Mouse (Mus musculus): ENCODE measurements around the gene Gbx1. TPM values are rescaled to one million over a fixed set of nuclear protein-coding genes. Genes with fewer than 3 reads are reported as not detected.

The Gbx1 gene
- polyA plus RNA-seq, 1 experiment from 2014 or later: not detected

- Histone ChIP-seq H3K4me3 (replicated peaks) (no peak overlapping the region), H3K27ac (replicated peaks) (no peak overlapping the region), H3K27me3 (peaks cover 84% of the 10 kb centered on the region), H3K9ac (no peak overlapping the region), H3K4me2 (replicated peaks) (no peak overlapping the region), H3K36me3 (no peaks in the 10 kb centered on the region), H3K9me3 (replicated peaks) (no peaks in the 10 kb centered on the region), H3K4me1 (peaks cover 15% of the 10 kb centered on the region)
- no peak for ATAC-seq (ENCODE audit: insufficient number of reproducible peaks, low FRiP score, low TSS enrichment, low read depth)
- WGBS: 40% methylated on average over 8 of the region's 8 CpGs
These were observed 3.2 kb downstream of the Gbx1 start for GRCm38 (mm10) chr5:24523806-24524205.

- H3K4me1 ChIP-seq: peaks cover 6% of the 10 kb centered on the region
- H3K27ac ChIP-seq (replicated peaks): no peak overlapping the region
- H3K4me3 ChIP-seq (replicated peaks): no peak overlapping the region
- WGBS: 62% methylated on average over 8 of the region's 8 CpGs
- no peak for ATAC-seq (ENCODE audit: insufficient number of reproducible peaks, low FRiP score, low TSS enrichment, low read depth)
- H3K9ac ChIP-seq: no peak overlapping the region
- no peaks in the 10 kb centered on the region for H3K36me3 ChIP-seq
- peaks cover 69% of the 10 kb centered on the region for H3K27me3 ChIP-seq
- no peaks in the 10 kb centered on the region for H3K9me3 ChIP-seq (replicated peaks)
- H3K4me2 ChIP-seq (replicated peaks): no peak overlapping the region
These were observed 5.6 kb downstream of the Gbx1 start for GRCm38 (mm10) chr5:24521366-24521765.

DNA sequence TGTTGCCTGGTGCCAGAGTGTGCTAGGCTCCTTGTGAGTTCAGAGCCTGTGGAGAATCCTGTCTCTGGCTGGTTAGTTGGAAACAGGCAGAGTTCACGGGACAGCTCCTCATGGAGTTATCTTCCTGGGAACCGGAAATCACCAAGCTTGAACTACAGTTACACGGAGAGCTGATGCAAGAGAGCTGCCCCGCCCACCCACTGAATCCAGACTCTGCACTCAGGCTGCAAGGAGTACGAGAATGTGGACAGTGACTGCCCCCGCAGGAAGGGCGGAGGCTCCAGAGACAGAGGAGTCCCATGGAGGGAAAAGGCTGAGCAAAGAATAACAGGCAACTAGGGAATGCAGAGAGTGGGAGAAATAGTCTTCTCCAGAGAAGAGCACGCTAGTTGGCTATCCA, 14.7 kb downstream of the Gbx1 start:
- H3K4me1 ChIP-seq: no peaks in the 10 kb centered on the region
- H3K9me3 ChIP-seq (replicated peaks): no peaks in the 10 kb centered on the region
- no peaks in the 10 kb centered on the region for H3K36me3 ChIP-seq
- no peak for ATAC-seq (ENCODE audit: insufficient number of reproducible peaks, low FRiP score, low TSS enrichment, low read depth)
- no peak overlapping the region for H3K4me3 ChIP-seq (replicated peaks)
- 36% methylated on average over 8 of the region's 8 CpGs for WGBS
- H3K27ac ChIP-seq (replicated peaks): no peak overlapping the region
- no peak overlapping the region for H3K4me2 ChIP-seq (replicated peaks)
- H3K27me3 ChIP-seq: peaks cover 5% of the 10 kb centered on the region
- H3K9ac ChIP-seq: no peak overlapping the region

DNA sequence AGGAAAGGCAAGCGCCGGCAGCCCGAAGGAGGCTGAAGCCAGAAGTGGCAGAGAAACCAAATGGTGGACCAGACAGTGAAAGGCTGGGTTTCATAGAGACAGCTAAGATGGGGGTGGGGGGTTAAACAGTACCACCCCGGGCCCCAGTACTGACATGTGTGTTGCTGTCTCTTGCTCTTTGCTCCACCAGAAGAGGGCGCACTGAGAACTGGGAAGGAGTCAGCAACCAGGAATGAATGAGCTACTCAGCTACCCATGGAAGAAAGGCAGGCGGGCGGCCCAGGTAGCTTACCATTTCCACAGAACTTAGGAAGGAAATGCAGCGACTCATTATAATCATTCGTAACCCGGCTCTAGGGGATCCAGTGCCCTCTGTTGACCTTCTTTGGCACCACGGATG, 16.4 kb downstream of the Gbx1 start:
- H3K9ac ChIP-seq: no peak overlapping the region
- WGBS: 45% methylated on average over 11 of the region's 11 CpGs
- no peak overlapping the region for H3K4me2 ChIP-seq (replicated peaks)
- ATAC-seq (ENCODE audit: insufficient number of reproducible peaks, low FRiP score, low TSS enrichment, low read depth): no peak
- no peak overlapping the region for H3K4me3 ChIP-seq (replicated peaks)
- H3K27me3 ChIP-seq: no peaks in the 10 kb centered on the region
- H3K27ac ChIP-seq (replicated peaks): no peak overlapping the region
- no peaks in the 10 kb centered on the region for H3K36me3 ChIP-seq
- H3K4me1 ChIP-seq: no peaks in the 10 kb centered on the region
- no peaks in the 10 kb centered on the region for H3K9me3 ChIP-seq (replicated peaks)

DNA sequence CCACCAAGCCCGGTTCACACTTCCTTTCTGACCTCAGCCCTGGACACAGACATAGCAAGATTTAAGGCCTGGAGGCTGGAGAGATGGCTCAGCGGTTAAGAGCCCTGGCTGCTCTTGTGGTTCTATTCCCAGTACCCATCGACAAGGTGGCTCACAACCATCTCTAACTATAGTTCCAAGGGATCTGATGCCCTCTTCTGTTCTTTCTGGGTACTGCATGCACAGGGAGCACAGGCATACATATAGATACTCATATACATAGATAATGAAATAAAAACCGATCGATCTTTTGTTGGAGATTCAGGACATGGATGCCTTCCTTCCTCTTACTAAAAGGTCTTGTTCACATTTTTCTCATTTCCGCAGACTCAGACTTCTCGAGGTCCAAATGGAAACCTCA, 18.6 kb downstream of the Gbx1 start:
- ATAC-seq (ENCODE audit: insufficient number of reproducible peaks, low FRiP score, low TSS enrichment, low read depth): no peak
- H3K9me3 ChIP-seq (replicated peaks): no peaks in the 10 kb centered on the region
- no peak overlapping the region for H3K4me3 ChIP-seq (replicated peaks)
- 93% methylated on average over 7 of the region's 7 CpGs for WGBS
- peaks cover 10% of the 10 kb centered on the region for H3K4me1 ChIP-seq
- H3K4me2 ChIP-seq (replicated peaks): no peak overlapping the region
- H3K9ac ChIP-seq: no peak overlapping the region
- no peak overlapping the region for H3K27ac ChIP-seq (replicated peaks)
- H3K27me3 ChIP-seq: peaks cover 17% of the 10 kb centered on the region
- H3K36me3 ChIP-seq: no peaks in the 10 kb centered on the region

- peaks cover 20% of the 10 kb centered on the region for H3K27me3 ChIP-seq
- no peak overlapping the region for H3K4me3 ChIP-seq (replicated peaks)
- H3K4me2 ChIP-seq (replicated peaks): no peak overlapping the region
- peaks cover 10% of the 10 kb centered on the region for H3K4me1 ChIP-seq
- H3K9me3 ChIP-seq (replicated peaks): no peaks in the 10 kb centered on the region
- H3K27ac ChIP-seq (replicated peaks): no peak overlapping the region
- no peak for ATAC-seq (ENCODE audit: insufficient number of reproducible peaks, low FRiP score, low TSS enrichment, low read depth)
- WGBS: 60% methylated on average over 2 of the region's 2 CpGs
- no peak overlapping the region for H3K9ac ChIP-seq
- H3K36me3 ChIP-seq: peaks cover 23% of the 10 kb centered on the region
These were observed 21.5 kb downstream of the Gbx1 start for GRCm38 (mm10) chr5:24505513-24505912.

GRCm38 (mm10) chr5:24502786-24503185, 24.2 kb downstream of the Gbx1 start:
- Histone ChIP-seq H3K9me3 (replicated peaks) (no peaks in the 10 kb centered on the region), H3K36me3 (peaks cover 50% of the 10 kb centered on the region), H3K9ac (no peak overlapping the region), H3K4me1 (peaks cover 10% of the 10 kb centered on the region), H3K27ac (replicated peaks) (no peak overlapping the region), H3K4me2 (replicated peaks) (no peak overlapping the region), H3K27me3 (peaks cover 20% of the 10 kb centered on the region), H3K4me3 (replicated peaks) (no peak overlapping the region)
- ATAC-seq (ENCODE audit: insufficient number of reproducible peaks, low FRiP score, low TSS enrichment, low read depth): no peak
- WGBS: 55% methylated on average over 4 of the region's 4 CpGs

GRCm38 (mm10) chr5:24500851-24501250, 26.2 kb downstream of the Gbx1 start:
- Histone ChIP-seq H3K27ac (replicated peaks) (no peak overlapping the region), H3K27me3 (peaks cover 20% of the 10 kb centered on the region), H3K4me1 (peaks cover 10% of the 10 kb centered on the region), H3K4me2 (replicated peaks) (no peak overlapping the region), H3K9ac (no peak overlapping the region), H3K9me3 (replicated peaks) (no peaks in the 10 kb centered on the region), H3K4me3 (replicated peaks) (no peak overlapping the region), H3K36me3 (peaks cover 63% of the 10 kb centered on the region)
- no peak for ATAC-seq (ENCODE audit: insufficient number of reproducible peaks, low FRiP score, low TSS enrichment, low read depth)
- WGBS: 78% methylated on average over 11 of the region's 11 CpGs

GRCm38 (mm10) chr5:24499113-24499512, 27.9 kb downstream of the Gbx1 start:
- H3K27ac ChIP-seq (replicated peaks): no peak overlapping the region
- peaks cover 9% of the 10 kb centered on the region for H3K27me3 ChIP-seq
- no peak overlapping the region for H3K4me3 ChIP-seq (replicated peaks)
- H3K4me2 ChIP-seq (replicated peaks): no peak overlapping the region
- no peaks in the 10 kb centered on the region for H3K9me3 ChIP-seq (replicated peaks)
- no peak overlapping the region for H3K9ac ChIP-seq
- no peaks in the 10 kb centered on the region; the same call in none of the 2 replicates for H3K4me1 ChIP-seq
- H3K36me3 ChIP-seq: peaks cover 77% of the 10 kb centered on the region
- 72% methylated on average over 10 of the region's 10 CpGs for WGBS
- ATAC-seq (ENCODE audit: insufficient number of reproducible peaks, low FRiP score, low TSS enrichment, low read depth): no peak

- Histone ChIP-seq H3K4me1 (no peaks in the 10 kb centered on the region; the same call in 1 of the 2 replicates), H3K4me2 (replicated peaks) (no peak overlapping the region), H3K27me3 (no peaks in the 10 kb centered on the region), H3K36me3 (peaks cover 89% of the 10 kb centered on the region), H3K27ac (replicated peaks) (no peak overlapping the region), H3K9ac (no peak overlapping the region), H3K9me3 (replicated peaks) (no peaks in the 10 kb centered on the region), H3K4me3 (replicated peaks) (no peak overlapping the region)
- WGBS: 41% methylated on average over 12 of the region's 12 CpGs
- no peak for ATAC-seq (ENCODE audit: insufficient number of reproducible peaks, low FRiP score, low TSS enrichment, low read depth)
These were observed 29.5 kb downstream of the Gbx1 start for GRCm38 (mm10) chr5:24497526-24497925.

GRCm38 (mm10) chr5:24496756-24497155, 30.2 kb downstream of the Gbx1 start:
- ATAC-seq (ENCODE audit: insufficient number of reproducible peaks, low FRiP score, low TSS enrichment, low read depth): no peak
- 56% methylated on average over 6 of the region's 6 CpGs for WGBS
- Histone ChIP-seq H3K27ac (replicated peaks) (no peak overlapping the region), H3K4me3 (replicated peaks) (no peak overlapping the region), H3K4me2 (replicated peaks) (no peak overlapping the region), H3K9ac (no peak overlapping the region), H3K27me3 (no peaks in the 10 kb centered on the region), H3K36me3 (peaks cover 88% of the 10 kb centered on the region), H3K9me3 (replicated peaks) (no peaks in the 10 kb centered on the region), H3K4me1 (no peaks in the 10 kb centered on the region; the same call in 1 of the 2 replicates)

GRCm38 (mm10) chr5:24495019-24495418, 32.0 kb downstream of the Gbx1 start:
- no peak overlapping the region for H3K27ac ChIP-seq (replicated peaks)
- no peaks in the 10 kb centered on the region for H3K9me3 ChIP-seq (replicated peaks)
- H3K9ac ChIP-seq: no peak overlapping the region
- ATAC-seq (ENCODE audit: insufficient number of reproducible peaks, low FRiP score, low TSS enrichment, low read depth): no peak
- no peaks in the 10 kb centered on the region; the same call in 1 of the 2 replicates for H3K4me1 ChIP-seq
- no peak overlapping the region for H3K4me2 ChIP-seq (replicated peaks)
- H3K4me3 ChIP-seq (replicated peaks): no peak overlapping the region
- WGBS: 74% methylated on average over 15 of the region's 15 CpGs
- no peaks in the 10 kb centered on the region for H3K27me3 ChIP-seq
- H3K36me3 ChIP-seq: peaks cover 88% of the 10 kb centered on the region
